9 mouse cellular contexts compared by ENCODE assay signal in genomic region chr9:99357921-99358692, GRCm38 (mm10). TPM values are rescaled to one million over a fixed set of nuclear protein-coding genes. Genes with fewer than 3 reads are reported as not detected.
DNase-seq lines count a peak whose midpoint lies in the region; ATAC-seq and TF ChIP-seq lines count a peak whose summit lies in the region.
"Had no signal": no experiment of that assay in that cellular context is flagged by ENCODE, and none has a peak within 500 bp of the region (broad histone marks: within the 10 kb centered on the region; RNA-seq: fewer than 3 reads in every experiment).

TSS of gene Esyt3 (minus strand) at chr9:99358557.

- peak; percentile 73 for ATAC-seq in frontal cortex, adult (ENCODE audit: low TSS enrichment)
- ATAC-seq in forebrain, postnatal 0 days: peak; percentile 74
- ATAC-seq in liver, embryonic 16.5 days (ENCODE audit: low read depth): peak; percentile 43; the same call in 1 of the 2 replicates
- ATAC-seq in neural tube, embryonic 12.5 days (ENCODE audit: low FRiP score, low read depth): peak; percentile 56; the same call in 1 of the 2 replicates

- H3K4me1 ChIP-seq in forebrain, postnatal 0 days (ENCODE audit: insufficient read depth): no peaks in the 10 kb centered on the region
- H3K4me1 ChIP-seq in kidney, adult 2 months (ENCODE audit: control insufficient read depth, insufficient read depth, low read length): no peaks in the 10 kb centered on the region
- peaks cover 2% of the 10 kb centered on the region; the same call in 1 of the 2 replicates for H3K4me1 ChIP-seq in liver, embryonic 16.5 days (ENCODE audit: control insufficient read depth, low read depth, low read length)
- peaks cover 13% of the 10 kb centered on the region for H3K4me1 ChIP-seq in neural tube, embryonic 12.5 days

- TF ChIP-seq CTCF in brain, embryonic 14.5 days (IDR thresholded peaks at IDR 0.05; ENCODE audit: borderline replicate concordance, extremely low read depth, insufficient read depth, insufficient read length): no peak
- TF ChIP-seq CTCF in forebrain, postnatal 0 days (IDR thresholded peaks at IDR 0.05; ENCODE audit: low read depth): no peak
- no peak for TF ChIP-seq CTCF in kidney, adult 2 months (conservative IDR thresholded peaks at IDR 0.05; ENCODE audit: insufficient read depth, insufficient read length, low read depth, low read length)

- no peaks in the 10 kb centered on the region for H3K9me3 ChIP-seq in forebrain, postnatal 0 days (ENCODE audit: low read length)
- no peaks in the 10 kb centered on the region for H3K9me3 ChIP-seq in liver, embryonic 16.5 days (replicated peaks; ENCODE audit: control insufficient read depth, low read length)
- H3K9me3 ChIP-seq in neural tube, embryonic 12.5 days: no peaks in the 10 kb centered on the region

- no peak for TF ChIP-seq POLR2A in brain, embryonic 14.5 days (IDR thresholded peaks at IDR 0.05; ENCODE audit: borderline replicate concordance, extremely low read depth, insufficient read depth, insufficient read length, poor library complexity, severe bottlenecking)
- no peak for TF ChIP-seq POLR2A in kidney, adult 2 months (IDR thresholded peaks at IDR 0.05; ENCODE audit: low read depth, low read length)

- 2% methylated on average over 66 of the region's 66 CpGs for WGBS in forebrain, postnatal 0 days
- 1% methylated on average over 66 of the region's 66 CpGs for WGBS in kidney, adult 2 months
- WGBS in liver, embryonic 16.5 days (ENCODE audit: insufficient replicate concordance): 2% methylated on average over 62 of the region's 66 CpGs
- WGBS in neural tube, embryonic 12.5 days: under 1% methylated on average over 66 of the region's 66 CpGs

- H3K27ac ChIP-seq in forebrain, postnatal 0 days (ENCODE audit: low read depth, low read length): no peak within 1 kb of the TSS
- H3K27ac ChIP-seq in kidney, adult 2 months (ENCODE audit: insufficient read depth, low read depth, low read length): no peak within 1 kb of the TSS
- H3K27ac ChIP-seq in liver, embryonic 16.5 days (ENCODE audit: low read length): no peak within 1 kb of the TSS
- H3K27ac ChIP-seq in neural tube, embryonic 12.5 days: no peak within 1 kb of the TSS

- H3K27me3 ChIP-seq in forebrain, postnatal 0 days (ENCODE audit: insufficient read depth, low read length): peaks cover 17% of the 10 kb centered on the region
- no peaks in the 10 kb centered on the region; the same call in 1 of the 2 replicates for H3K27me3 ChIP-seq in kidney, adult 2 months (replicated peaks; ENCODE audit: control insufficient read depth, insufficient read depth, low read length)
- H3K27me3 ChIP-seq in liver, embryonic 16.5 days (ENCODE audit: control insufficient read depth, insufficient read depth, low read depth, low read length): peaks cover 36% of the 10 kb centered on the region
- H3K27me3 ChIP-seq in neural tube, embryonic 12.5 days (replicated peaks): peaks cover 47% of the 10 kb centered on the region

- H3K9ac ChIP-seq in forebrain, postnatal 0 days: peak within 1 kb of the TSS; percentile 48
- H3K9ac ChIP-seq in liver, embryonic 16.5 days (ENCODE audit: low read depth, low read length): no peak within 1 kb of the TSS
- peak within 1 kb of the TSS; percentile 33; the same call in 1 of the 2 replicates for H3K9ac ChIP-seq in neural tube, embryonic 12.5 days

- H3K4me3 ChIP-seq in forebrain, postnatal 0 days (ENCODE audit: low read depth, low read length): peak within 1 kb of the TSS; percentile 41
- H3K4me3 ChIP-seq in kidney, adult 2 months (ENCODE audit: insufficient read depth, low read depth, low read length): peak within 1 kb of the TSS; percentile 24
- peak within 1 kb of the TSS; percentile 41 for H3K4me3 ChIP-seq in liver, embryonic 16.5 days (ENCODE audit: low read depth, low read length)
- H3K4me3 ChIP-seq in neural tube, embryonic 12.5 days: peak within 1 kb of the TSS; percentile 42

- DNase-seq in frontal cortex, postnatal 14 days (ENCODE audit: low spot score in 2 of 2): no peak
- DNase-seq in brain, embryonic 14.5 days (ENCODE audit: low read depth): peak; percentile 68
- peak; percentile 37 for DNase-seq in forebrain, postnatal 0 days
- DNase-seq in kidney, adult 2 months: peak; percentile 71
- DNase-seq in thymus, postnatal 14 days: no peak

- no peaks in the 10 kb centered on the region for H3K36me3 ChIP-seq in forebrain, postnatal 0 days (ENCODE audit: insufficient read depth)
- no peaks in the 10 kb centered on the region for H3K36me3 ChIP-seq in kidney, adult 2 months (ENCODE audit: control insufficient read depth, insufficient read depth, low read length)
- H3K36me3 ChIP-seq in liver, embryonic 16.5 days (ENCODE audit: control insufficient read depth, insufficient read depth): no peaks in the 10 kb centered on the region
- no peaks in the 10 kb centered on the region for H3K36me3 ChIP-seq in neural tube, embryonic 12.5 days

- H3K4me2 ChIP-seq in forebrain, postnatal 0 days (ENCODE audit: low read depth): peak within 1 kb of the TSS; percentile 96
- peak within 1 kb of the TSS; percentile 62 for H3K4me2 ChIP-seq in liver, embryonic 16.5 days (ENCODE audit: low read depth, low read length)
- H3K4me2 ChIP-seq in neural tube, embryonic 12.5 days (replicated peaks): peak within 1 kb of the TSS; percentile 91

RNA-seq across cellular contexts. Expression of gene Esyt3, which starts in this region (rescaled TPM):
- polyA plus RNA-seq in brain, embryonic 14.5 days (2012; rRNA removed): 0.56 and 0.63 TPM in 2 replicates
- 2.6 and 4.3 TPM in 2 replicates for total RNA-seq in forebrain, postnatal 0 days (2014; rRNA removed)
- polyA plus RNA-seq in forebrain, postnatal 0 days (2015; fragmentation: Nextera tagmentation; extraction: Ambion mirVana): 1.2 and 1.3 TPM in 2 replicates
- 0.38 and 0.61 TPM in 2 replicates for polyA plus RNA-seq in kidney, adult 2 months (2012; rRNA removed)
- polyA plus RNA-seq in liver, embryonic 16.5 days (2015; fragmentation: Nextera tagmentation; extraction: Ambion mirVana): 0.02 and 0.09 TPM in 2 replicates
- polyA plus RNA-seq in neural tube, embryonic 12.5 days (2016; fragmentation: Nextera tagmentation; extraction: Ambion mirVana): 0.10 and 0.34 TPM in 2 replicates
- polyA plus RNA-seq: C2C12 had no signal

Comparison
In these comparisons a context has a peak if more than half of its experiments do, and no peak if none do; other contexts are left out.
1. Peak in DNase-seq in brain, embryonic 14.5 days; RNA of the gene not detected or under 1 TPM.
2. Peak in DNase-seq and H3K4me3 ChIP-seq in kidney, adult 2 months; RNA of the gene not detected or under 1 TPM.
3. Peak in ATAC-seq, H3K4me3 ChIP-seq and H3K4me2 ChIP-seq in liver, embryonic 16.5 days; RNA of the gene not detected or under 1 TPM.
4. Peak in ATAC-seq, H3K4me3 ChIP-seq, H3K9ac ChIP-seq and H3K4me2 ChIP-seq in neural tube, embryonic 12.5 days; RNA of the gene not detected or under 1 TPM.